Mouse (Mus musculus) CH12.LX (cell line): ENCODE measurements at regions not wholly inside any gene's neighbourhood (a gene's known extent, or its start where the extent isn't known, plus 50 kb on each side); places are given as distances from the start of the nearest gene placed in this dataset.

Experiments
- DNase-seq: peaks from one replicate; pipeline ENCODE4 v3.0.0-alpha.2; 2013; ENCODE audit errors: extremely low read depth
- H3K27ac ChIP-seq: 2 replicates; pipeline ENCODE4 v1.5.1; 2012; ENCODE audit warnings: low read depth, mild to moderate bottlenecking, control low read depth, moderate library complexity; ENCODE audit not compliant: insufficient read depth
- H3K27me3 ChIP-seq: replicated peaks from 2 replicates; pipeline ENCODE3; 2012; ENCODE audit warnings: inconsistent platforms
- H3K36me3 ChIP-seq, 2 experiments: replicated peaks in 1 of 2; 2 replicates each; pipeline versions ENCODE3 to v1.6.1; 2012; ENCODE audit warnings: inconsistent platforms in 1 of 2, low read length in 1 of 2, mild to moderate bottlenecking in 1 of 2, mixed read lengths in 1 of 2, moderate library complexity in 1 of 2; ENCODE audit not compliant: control insufficient read depth in 1 of 2, insufficient read depth in 1 of 2
- H3K4me1 ChIP-seq, 2 experiments: 2 replicates each; pipeline ENCODE4 v1.6.1; 2012; ENCODE audit warnings: inconsistent platforms in 1 of 2, moderate library complexity in 1 of 2; ENCODE audit not compliant: insufficient read depth in 2 of 2, control insufficient read depth in 1 of 2
- H3K4me2 ChIP-seq: 2 replicates; pipeline ENCODE4 v1.6.1; 2012; ENCODE audit warnings: low read depth, mild to moderate bottlenecking, control low read depth; ENCODE audit not compliant: poor library complexity, insufficient read depth, severe bottlenecking
- H3K4me3 ChIP-seq, 3 experiments: fragments of 150-350 bp in 1 of 3; sonication (generic) in 1 of 3; replicated peaks in 1 of 3; 2 replicates each; pipeline versions ENCODE3 to v1.5.1; 2011 to 2012; ENCODE audit warnings: low read depth in 2 of 3, low read length in 2 of 3, mild to moderate bottlenecking in 2 of 3, moderate library complexity in 2 of 3, control low read depth in 1 of 3, improper control_type of control experiment in 1 of 3, inconsistent platforms in 1 of 3, mixed read lengths in 1 of 3; ENCODE audit not compliant: poor library complexity in 1 of 3
- H3K79me2 ChIP-seq: replicated peaks from 2 replicates; pipeline ENCODE4 v1.6.1; 2012; ENCODE audit warnings: mild to moderate bottlenecking, moderate library complexity; ENCODE audit not compliant: control insufficient read depth, poor library complexity, insufficient read depth, severe bottlenecking; ENCODE audit errors: extremely low read depth
- H3K9ac ChIP-seq: 2 replicates; pipeline ENCODE4 v1.6.1; 2012; ENCODE audit warnings: low read depth, mild to moderate bottlenecking, control low read depth, moderate library complexity; ENCODE audit not compliant: insufficient read depth
- H3K9me3 ChIP-seq: replicated peaks from 2 replicates; pipeline ENCODE3; 2012; ENCODE audit warnings: low read length, inconsistent platforms, mixed read lengths
- CHD1 ChIP-seq: IDR thresholded peaks from 2 replicates; pipeline ENCODE4 v1.6.1; 2012; ENCODE audit warnings: low read depth, low read length, improper control_type of control experiment, inconsistent platforms
- CHD2 ChIP-seq: IDR thresholded peaks from 2 replicates; pipeline ENCODE4 v1.6.1; 2011; ENCODE audit warnings: low read length, improper control_type of control experiment
- CTCF ChIP-seq, 2 experiments: IDR thresholded peaks in 1 of 2; conservative IDR thresholded peaks in 1 of 2; 2 replicates each; pipeline ENCODE4 v1.5.1; 2011 to 2012; ENCODE audit warnings: low read depth in 2 of 2, low read length in 2 of 2, improper control_type of control experiment in 1 of 2, inconsistent platforms in 1 of 2, mild to moderate bottlenecking in 1 of 2, moderate library complexity in 1 of 2
- EP300 ChIP-seq: IDR thresholded peaks from 2 replicates; pipeline ENCODE4 v1.6.1; 2011; ENCODE audit warnings: low read length, improper control_type of control experiment
- ETS1 ChIP-seq: conservative IDR thresholded peaks from 2 replicates; pipeline ENCODE4 v1.6.1; 2012; ENCODE audit warnings: low read depth, mild to moderate bottlenecking, inconsistent platforms, low read length, improper control_type of control experiment, moderate library complexity
- HCFC1 ChIP-seq: IDR thresholded peaks from 2 replicates; pipeline ENCODE4 v1.6.1; 2012; ENCODE audit warnings: low read depth, mild to moderate bottlenecking, inconsistent platforms, low read length, improper control_type of control experiment
- IRF4 ChIP-seq: IDR thresholded peaks from 2 replicates; pipeline ENCODE4 v1.6.1; 2014; ENCODE audit warnings: low read depth, mild to moderate bottlenecking, inconsistent platforms, low read length, improper control_type of control experiment
- JUND ChIP-seq: conservative IDR thresholded peaks from 2 replicates; pipeline ENCODE4 v1.6.1; 2011; ENCODE audit warnings: low read depth, low read length, improper control_type of control experiment
- KAT2A ChIP-seq: IDR thresholded peaks from 2 replicates; pipeline ENCODE4 v1.6.1; 2012; ENCODE audit warnings: low read length, improper control_type of control experiment, inconsistent platforms; ENCODE audit not compliant: insufficient replicate concordance
- MAX ChIP-seq: IDR thresholded peaks from 2 replicates; pipeline ENCODE4 v1.6.1; 2011; ENCODE audit warnings: low read length, improper control_type of control experiment
- MAZ ChIP-seq: IDR thresholded peaks from 2 replicates; pipeline ENCODE4 v1.6.1; 2012; ENCODE audit warnings: low read depth, mild to moderate bottlenecking, inconsistent platforms, low read length, improper control_type of control experiment, moderate library complexity
- MEF2A ChIP-seq: IDR thresholded peaks from 2 replicates; pipeline ENCODE4 v1.6.1; 2014; ENCODE audit warnings: low read depth, mild to moderate bottlenecking, inconsistent platforms, low read length, improper control_type of control experiment, borderline replicate concordance
- MYC ChIP-seq: IDR thresholded peaks from 2 replicates; pipeline ENCODE4 v1.6.1; 2011; ENCODE audit warnings: low read depth, mild to moderate bottlenecking, improper control_type of control experiment, low read length
- NELFE ChIP-seq: IDR thresholded peaks from 2 replicates; pipeline ENCODE4 v1.6.1; 2011; ENCODE audit warnings: low read depth, low read length, improper control_type of control experiment
- NRF1 ChIP-seq: IDR thresholded peaks from 2 replicates; pipeline ENCODE4 v1.6.1; 2014; ENCODE audit warnings: low read depth, mild to moderate bottlenecking, inconsistent platforms, low read length, improper control_type of control experiment, moderate library complexity
- POLR2A ChIP-seq: IDR thresholded peaks from 2 replicates; pipeline ENCODE4 v1.6.1; 2011; ENCODE audit warnings: low read depth, mild to moderate bottlenecking, improper control_type of control experiment, low read length
- POLR2AphosphoS2 ChIP-seq: IDR thresholded peaks from 2 replicates; pipeline ENCODE4 v1.6.1; 2011; ENCODE audit warnings: low read depth, low read length, improper control_type of control experiment
- RAD21 ChIP-seq: IDR thresholded peaks from 2 replicates; pipeline ENCODE4 v1.6.1; 2011; ENCODE audit warnings: low read depth, mild to moderate bottlenecking, low read length, improper control_type of control experiment, moderate library complexity
- SIN3A ChIP-seq: IDR thresholded peaks from 2 replicates; pipeline ENCODE4 v1.6.1; 2012; ENCODE audit warnings: low read length, improper control_type of control experiment, inconsistent platforms
- SMC3 ChIP-seq: IDR thresholded peaks from 2 replicates; pipeline ENCODE4 v1.6.1; 2011; ENCODE audit warnings: low read depth, low read length, improper control_type of control experiment
- TCF12 ChIP-seq: IDR thresholded peaks from 2 replicates; pipeline ENCODE4 v1.6.1; 2014; ENCODE audit warnings: low read depth, mild to moderate bottlenecking, inconsistent platforms, low read length, improper control_type of control experiment
- UBTF ChIP-seq: IDR thresholded peaks from 2 replicates; pipeline ENCODE4 v1.6.1; 2012; ENCODE audit warnings: low read depth, mild to moderate bottlenecking, inconsistent platforms, low read length, improper control_type of control experiment, moderate library complexity
- USF1 ChIP-seq: IDR thresholded peaks from 2 replicates; pipeline ENCODE4 v1.6.1; 2014; ENCODE audit warnings: low read depth, mild to moderate bottlenecking, inconsistent platforms, low read length, improper control_type of control experiment
- ZC3H11A ChIP-seq: IDR thresholded peaks from 2 replicates; pipeline ENCODE4 v1.6.1; 2012; ENCODE audit warnings: low read depth, mild to moderate bottlenecking, inconsistent platforms, low read length, improper control_type of control experiment
- ZKSCAN1 ChIP-seq: IDR thresholded peaks from 2 replicates; pipeline ENCODE4 v1.6.1; 2012; ENCODE audit warnings: low read depth, inconsistent platforms, low read length, improper control_type of control experiment, borderline replicate concordance
- ZNF384 ChIP-seq: IDR thresholded peaks from 2 replicates; pipeline ENCODE4 v1.6.1; 2012; ENCODE audit warnings: low read depth, low read length, improper control_type of control experiment, inconsistent platforms
- dilution Hi-C: fragments of 300-500 bp; cut with MboI; formaldehyde crosslinking; loops from 2 replicates; pipeline ENCODE4 v1.14.3; 2020; ENCODE audit warnings: low sequenced_read_pairs; ENCODE audit not compliant: extremely low pct_unique_long_range_greater_than_20kb, extremely low pct_ligation_motif_present
- in situ Hi-C: fragments of 300-500 bp; cut with MboI; formaldehyde crosslinking; loops from 3 replicates; pipeline ENCODE4 v1.14.3; 2019; ENCODE audit warnings: low sequenced_read_pairs, low pct_ligation_motif_present, low pct_unique_long_range_greater_than_20kb, mixed read lengths

- dilution Hi-C loops (no loop called here), in situ Hi-C loops (no loop called here)
- no peak overlapping the region for H3K4me2 ChIP-seq
- no peak for DNase-seq
- no peak for TF ChIP-seq MEF2A
- no peak for TF ChIP-seq CTCF (conservative IDR thresholded peaks at IDR 0.05 in 1 of 2, IDR thresholded peaks at IDR 0.05 in 1 of 2; ENCODE audit: low read depth in 2 of 2, low read length in 2 of 2)
- TF ChIP-seq CHD2, result no peak
- TF ChIP-seq JUND, result no peak
- TF ChIP-seq SMC3, result no peak
- TF ChIP-seq POLR2AphosphoS2, result no peak
- TF ChIP-seq CHD1, result no peak
- TF ChIP-seq IRF4, result no peak
- TF ChIP-seq UBTF, result no peak
- TF ChIP-seq NELFE, result no peak
- TF ChIP-seq EP300, result no peak
- no peak for TF ChIP-seq ZKSCAN1
- TF ChIP-seq ZNF384, result no peak
- no peak for TF ChIP-seq MAZ
- no peak for TF ChIP-seq USF1
- no peak for TF ChIP-seq RAD21
- no peak for TF ChIP-seq POLR2A
- TF ChIP-seq HCFC1, result no peak
- H3K9me3 ChIP-seq, result no peaks in the 10 kb centered on the region
- no peak overlapping the region for H3K4me3 ChIP-seq
- no peak overlapping the region for H3K9ac ChIP-seq
- H3K79me2 ChIP-seq, result no peaks in the 10 kb centered on the region
- H3K27ac ChIP-seq, result no peak overlapping the region
- no peaks in the 10 kb centered on the region for H3K27me3 ChIP-seq
- no peaks in the 10 kb centered on the region for H3K36me3 ChIP-seq
- no peaks in the 10 kb centered on the region for H3K4me1 ChIP-seq
These were observed 171.9 kb downstream of the Atp6ap1l start for GRCm38 (mm10) chr13:90733265-90733664.

GRCm38 (mm10) chr13:90729078-90729477 is 176.1 kb downstream of the Atp6ap1l start:
- Histone ChIP-seq H3K79me2 (no peaks in the 10 kb centered on the region), H3K4me2 (no peak overlapping the region), H3K27me3 (no peaks in the 10 kb centered on the region), H3K9me3 (no peaks in the 10 kb centered on the region), H3K27ac (no peak overlapping the region), H3K4me3 (no peak overlapping the region), H3K36me3 (no peaks in the 10 kb centered on the region), H3K4me1 (no peaks in the 10 kb centered on the region), H3K9ac (no peak overlapping the region)
- dilution Hi-C loops (no loop called here), in situ Hi-C loops (no loop called here)
- TF ChIP-seq POLR2A, result no peak
- TF ChIP-seq MAZ, result no peak
- no peak for TF ChIP-seq HCFC1
- no peak for TF ChIP-seq UBTF
- no peak for TF ChIP-seq RAD21
- no peak for TF ChIP-seq MYC
- no peak for TF ChIP-seq TCF12
- TF ChIP-seq POLR2AphosphoS2, result no peak
- no peak for TF ChIP-seq ETS1
- TF ChIP-seq ZNF384, result no peak
- TF ChIP-seq CHD1, result no peak
- TF ChIP-seq CHD2, result no peak
- no peak for TF ChIP-seq SIN3A
- TF ChIP-seq CTCF (conservative IDR thresholded peaks at IDR 0.05 in 1 of 2, IDR thresholded peaks at IDR 0.05 in 1 of 2; ENCODE audit: low read depth in 2 of 2, low read length in 2 of 2), result no peak
- TF ChIP-seq MAX, result no peak
- TF ChIP-seq ZC3H11A, result no peak
- no peak for TF ChIP-seq JUND
- no peak for TF ChIP-seq KAT2A
- TF ChIP-seq NRF1, result no peak
- DNase-seq, result no peak
